Mouse (Mus musculus): Measurements from ENCODE around the gene Rcbtb2.

Gene Rcbtb2

DNA sequence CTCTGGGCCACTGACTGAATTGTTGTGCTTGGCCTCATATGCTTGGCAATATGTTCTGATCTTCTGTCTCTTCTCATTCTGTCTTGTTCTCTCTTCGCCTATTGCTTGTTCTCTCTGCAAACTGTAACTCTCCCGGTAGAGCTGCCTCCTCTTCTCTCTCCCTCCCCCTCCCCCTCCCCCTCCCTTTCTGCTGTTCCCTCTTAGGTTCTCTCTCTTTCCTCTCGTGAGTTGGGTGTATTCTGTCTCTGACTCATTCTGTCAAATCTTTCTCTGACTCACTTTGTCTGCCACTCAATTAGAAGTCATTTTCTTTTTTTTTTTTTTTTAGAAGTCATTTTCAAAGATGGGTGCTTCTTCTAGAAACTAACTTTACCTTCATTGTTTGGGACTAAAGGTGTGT lies 23.9 kb downstream of the Rcbtb2 start:
- no peak for DNase-seq (ENCODE audit: low read depth, low spot score)

DNA sequence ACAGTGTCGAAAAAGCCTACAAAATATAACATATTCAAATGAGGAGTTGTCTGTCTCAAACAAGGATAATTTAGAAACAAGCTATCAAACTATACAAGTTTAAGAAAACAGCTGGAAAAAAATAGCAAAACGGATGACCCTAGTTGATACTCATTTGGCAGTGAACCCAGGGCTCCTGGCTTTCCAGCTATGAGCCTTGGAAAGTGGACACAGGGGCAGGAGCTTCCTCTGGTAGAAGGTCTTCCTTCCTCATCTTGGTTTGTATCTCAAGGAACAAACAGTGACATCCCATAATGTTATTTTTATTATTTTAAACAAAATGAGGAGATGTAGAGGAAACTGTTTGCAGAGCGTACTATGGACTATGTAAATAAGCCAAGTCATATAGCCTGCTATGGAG lies 25.3 kb downstream of the Rcbtb2 start:
- no peak for DNase-seq (ENCODE audit: low read depth, low spot score)

DNA sequence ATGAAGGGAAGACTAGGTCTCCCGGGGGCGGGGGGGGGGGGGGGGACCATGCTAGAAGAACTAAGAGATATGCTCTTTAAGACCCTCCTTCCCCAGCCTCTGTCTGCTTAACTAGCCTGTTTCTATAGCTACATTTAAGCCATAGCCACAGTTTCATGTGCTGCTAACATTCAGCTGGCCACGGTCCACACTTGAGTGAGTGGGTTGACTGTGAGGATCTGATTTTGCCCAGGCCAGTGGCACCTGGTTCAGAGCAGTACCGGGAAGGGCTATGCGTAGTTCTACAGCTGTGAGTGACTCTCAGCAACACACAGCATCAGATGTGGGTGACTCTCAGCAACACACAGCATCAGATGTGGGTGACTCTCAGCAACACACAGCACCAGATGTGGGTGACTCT lies 38.5 kb downstream of the Rcbtb2 start:
- no peak for DNase-seq (ENCODE audit: low read depth, low spot score)

DNA sequence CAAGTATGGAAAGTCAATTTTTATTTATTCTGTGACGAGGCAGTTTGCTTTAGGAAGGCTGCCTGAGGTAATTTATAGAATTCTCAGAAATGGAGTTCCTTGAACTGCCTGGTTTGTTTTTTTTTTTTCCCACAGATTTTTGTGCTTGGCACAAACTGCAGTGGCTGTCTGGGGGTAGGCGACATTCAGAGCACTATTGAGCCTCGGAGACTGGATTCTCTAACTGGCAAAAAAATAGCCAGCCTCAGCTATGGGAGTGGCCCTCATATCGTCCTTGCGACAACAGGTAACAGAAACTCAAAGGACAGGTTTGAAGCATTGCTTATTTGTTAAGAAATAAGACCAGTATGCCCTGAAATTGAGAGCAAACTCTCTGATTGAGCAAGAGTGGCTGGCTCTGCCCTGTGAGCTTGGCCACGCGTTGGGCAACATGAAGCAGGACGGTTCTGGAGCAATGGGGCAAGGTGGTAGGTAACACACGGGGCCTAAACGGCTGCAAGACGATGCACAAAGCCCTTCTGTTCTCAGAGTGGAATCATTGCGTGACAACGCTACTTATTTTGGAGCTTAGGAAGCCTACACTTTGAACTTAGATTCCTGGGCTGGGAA lies 39.5 kb downstream of the Rcbtb2 start:
- no peak for DNase-seq (ENCODE audit: low read depth, low spot score)

- no peak for DNase-seq (ENCODE audit: low read depth, low spot score)
Measured at GRCm38 (mm10) chr14:73163363-73163998, 40.6 kb downstream of the Rcbtb2 start.

DNA sequence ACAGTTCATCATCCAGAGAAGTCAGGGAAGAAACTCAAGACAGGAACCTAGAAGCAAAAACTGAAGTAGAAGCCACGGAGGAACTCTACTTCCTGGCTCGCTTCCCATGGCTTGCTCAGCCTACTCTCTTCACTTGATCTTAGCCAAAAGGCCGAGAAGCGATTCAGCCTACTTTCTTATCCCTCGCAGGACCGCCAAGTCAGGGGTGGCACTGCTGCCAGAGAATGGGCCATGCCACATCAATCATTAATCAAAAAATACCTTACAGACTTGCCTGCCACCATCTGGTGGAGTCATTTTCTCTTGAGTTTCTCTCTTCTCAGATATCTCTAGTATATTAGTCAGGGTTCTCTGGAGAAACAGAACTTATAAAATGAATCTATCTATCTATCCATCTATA lies 42.3 kb downstream of the Rcbtb2 start:
- DNase-seq (ENCODE audit: low read depth, low spot score) = no peak

- no peak for DNase-seq (ENCODE audit: low read depth, low spot score)
Measured at GRCm38 (mm10) chr14:73168605-73169004, 45.8 kb downstream of the Rcbtb2 start.

- DNase-seq (ENCODE audit: low read depth, low spot score) = no peak
Measured at GRCm38 (mm10) chr14:73169926-73170844, 47.3 kb downstream of the Rcbtb2 start.

DNA sequence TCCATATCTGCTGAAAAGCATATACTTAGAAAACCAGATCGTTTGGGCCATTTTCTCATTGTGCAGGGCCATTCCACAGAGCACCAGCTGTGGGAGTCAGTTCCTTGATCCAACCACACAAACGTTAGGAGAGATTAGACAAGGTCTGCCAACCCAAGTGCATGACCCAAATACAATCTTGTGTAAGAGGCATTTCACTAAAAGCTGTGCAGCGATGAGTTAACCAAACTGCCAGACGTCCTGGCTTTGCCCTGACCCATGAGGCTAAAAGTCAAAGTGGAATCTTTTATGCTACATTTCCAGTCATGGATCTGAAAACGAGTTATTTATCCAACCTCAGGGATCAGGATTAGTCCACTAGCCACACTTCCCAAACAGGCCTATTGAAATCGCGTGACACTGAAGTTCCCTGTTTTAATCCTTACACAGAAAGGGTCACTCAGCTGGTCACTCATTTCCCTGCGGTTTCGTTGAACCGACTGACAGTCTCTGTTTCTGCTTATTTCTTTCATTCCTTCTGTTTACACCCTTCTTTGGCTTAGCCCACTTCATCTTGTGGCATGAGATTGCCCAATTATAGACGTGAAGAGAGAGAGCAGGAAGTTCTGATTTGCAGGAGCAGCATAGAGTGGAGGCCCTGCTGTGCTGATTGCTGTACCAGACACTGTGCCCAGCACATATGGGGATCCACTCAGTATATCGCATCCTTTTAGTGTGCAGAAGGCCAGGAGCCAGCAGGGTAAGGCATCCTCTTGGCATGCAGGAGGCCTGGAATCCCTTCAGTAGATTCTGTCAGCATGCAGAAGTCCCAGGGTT lies 49.6 kb downstream of the Rcbtb2 start:
- peak; percentile 47 for DNase-seq (ENCODE audit: low read depth, low spot score)

DNA sequence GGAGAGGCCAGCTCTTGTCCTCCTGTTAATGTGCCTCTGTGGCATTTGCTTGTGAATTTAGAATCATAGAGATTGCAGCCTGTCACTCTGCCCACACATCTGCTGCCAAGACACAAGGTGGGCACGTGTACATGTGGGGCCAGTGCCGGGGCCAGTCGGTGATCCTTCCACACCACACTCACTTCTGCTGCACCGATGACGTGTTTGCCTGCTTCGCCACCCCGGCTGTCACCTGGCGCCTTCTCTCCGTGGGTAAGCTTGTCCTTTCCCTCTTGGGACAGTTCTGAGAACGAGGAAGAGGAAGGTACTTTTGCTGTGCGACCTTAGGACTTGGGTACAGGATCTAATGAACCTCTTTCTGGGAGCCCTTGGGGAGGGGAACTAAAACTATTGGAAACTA lies 50.8 kb downstream of the Rcbtb2 start:
- no peak for DNase-seq (ENCODE audit: low read depth, low spot score)

- DNase-seq (ENCODE audit: low read depth, low spot score) = no peak
Measured at GRCm38 (mm10) chr14:73174091-73174995, 51.5 kb downstream of the Rcbtb2 start.

DNA sequence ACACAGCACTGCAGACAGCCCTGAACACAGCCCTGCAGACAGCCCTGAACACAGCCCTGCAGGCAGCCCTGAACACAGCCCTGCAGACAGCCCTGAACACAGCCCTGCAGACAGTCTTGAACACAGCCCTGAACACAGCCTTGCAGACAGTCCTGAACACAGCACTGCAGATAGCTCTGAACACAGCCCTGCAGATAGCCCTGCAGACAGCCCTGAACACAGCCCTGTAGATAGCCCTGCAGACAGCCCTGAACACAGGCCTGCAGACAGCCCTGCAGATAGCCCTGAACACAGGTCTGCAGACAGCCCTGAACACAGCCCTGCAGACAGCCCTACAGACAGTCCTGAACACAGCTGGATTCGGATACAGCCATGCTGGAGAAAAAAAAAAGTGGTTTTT lies 52.2 kb downstream of the Rcbtb2 start:
- no peak for DNase-seq (ENCODE audit: low read depth, low spot score)

- no peak for DNase-seq (ENCODE audit: low read depth, low spot score)
Measured at GRCm38 (mm10) chr14:73175814-73176213, 53.0 kb downstream of the Rcbtb2 start.

GRCm38 (mm10) chr14:73176266-73176665 lies 53.4 kb downstream of the Rcbtb2 start:
- DNase-seq (ENCODE audit: low read depth, low spot score) = no peak

DNA sequence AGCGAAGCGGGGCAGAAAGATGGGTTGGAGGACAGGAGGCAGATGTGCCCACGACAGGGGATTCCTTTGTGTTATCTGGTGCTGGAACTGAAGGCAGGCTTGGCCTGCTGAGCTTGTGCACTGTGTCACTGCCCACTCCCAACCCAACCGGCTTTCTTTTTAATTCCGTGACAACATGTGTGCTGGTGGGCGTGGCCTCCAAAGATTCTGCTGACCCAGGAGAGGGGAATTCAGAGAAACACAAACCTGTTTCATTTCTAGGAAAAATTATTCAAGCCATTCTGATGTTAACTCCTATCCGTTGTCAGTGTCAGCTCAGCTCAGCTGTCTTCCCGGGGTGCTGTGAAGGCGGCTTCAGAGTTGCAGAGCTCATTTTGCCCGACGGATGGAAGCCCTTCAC lies 55.1 kb downstream of the Rcbtb2 start:
- no peak for DNase-seq (ENCODE audit: low read depth, low spot score)

GRCm38 (mm10) chr14:73179221-73179681 lies 56.4 kb downstream of the Rcbtb2 start:
- peak; percentile 25 for DNase-seq (ENCODE audit: low read depth, low spot score)

DNA sequence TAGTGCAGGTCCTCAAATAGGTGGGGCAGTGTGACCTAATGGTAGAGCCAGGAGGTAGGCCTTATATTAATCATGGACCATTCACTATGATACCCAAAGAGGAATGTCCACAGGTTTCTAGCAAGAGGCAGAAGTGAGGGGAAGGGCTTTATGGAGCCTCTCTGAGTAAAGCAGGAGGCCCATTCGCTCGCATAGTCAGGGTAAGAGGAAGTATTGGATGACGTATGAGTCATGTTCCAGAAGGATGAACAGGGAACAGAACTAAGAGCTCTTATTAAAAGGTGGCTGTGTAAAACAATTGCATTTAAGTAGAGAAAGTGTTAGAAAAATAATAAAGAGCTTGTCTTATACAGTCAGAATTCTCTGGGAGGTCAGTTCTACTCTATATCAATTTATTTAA lies 57.8 kb downstream of the Rcbtb2 start:
- DNase-seq (ENCODE audit: low read depth, low spot score) = no peak

DNA sequence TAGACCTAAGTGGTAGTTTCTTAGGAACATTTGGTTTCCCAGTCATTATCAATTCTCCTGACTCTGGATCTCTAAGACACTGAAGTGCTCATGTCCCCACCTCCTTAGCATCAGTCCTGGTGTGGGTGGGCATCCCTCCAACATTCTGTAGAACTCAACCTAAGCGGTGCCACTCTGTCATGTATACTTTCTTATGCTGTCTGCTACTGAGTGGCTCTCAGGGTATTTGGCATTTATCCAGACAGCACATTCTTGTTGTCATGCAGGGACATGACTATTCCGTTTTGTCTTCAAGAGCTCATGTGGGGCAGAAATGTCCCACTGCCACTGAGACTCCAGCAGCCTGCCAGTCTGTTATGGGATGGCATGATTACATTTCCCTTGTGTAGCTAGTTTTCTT lies 58.3 kb downstream of the Rcbtb2 start:
- no peak for DNase-seq (ENCODE audit: low read depth, low spot score)

GRCm38 (mm10) chr14:73186875-73187274 lies 64.0 kb downstream of the Rcbtb2 start:
- DNase-seq (ENCODE audit: low read depth, low spot score) = no peak

- DNase-seq (ENCODE audit: low read depth, low spot score) = no peak
Measured at GRCm38 (mm10) chr14:73199058-73199457, 76.2 kb downstream of the Rcbtb2 start.

GRCm38 (mm10) chr14:73201447-73201846 lies 78.6 kb downstream of the Rcbtb2 start:
- no peak for DNase-seq (ENCODE audit: low read depth, low spot score)
